Mouse (Mus musculus) spleen, postnatal 36 days (tissue): ENCODE measurements at regions not wholly inside any gene's neighbourhood (a gene's known extent, or its start where the extent isn't known, plus 50 kb on each side); places are given as distances from the start of the nearest gene placed in this dataset.
A peak's percentile ranks its signal among the peaks of the same experiment; 100 is the strongest.
"Not testable (repeated sequence)": the region's sequence is repeated elsewhere in the genome, so short reads cannot be mapped to it uniquely, and the experiment has no call there.

Experiments used
- DNase-seq, 2 experiments: peaks; one replicate each; pipeline ENCODE4 v3.0.0; 2022; ENCODE audit warnings: low spot score in 2 of 2, mixed read lengths in 1 of 2

DNA sequence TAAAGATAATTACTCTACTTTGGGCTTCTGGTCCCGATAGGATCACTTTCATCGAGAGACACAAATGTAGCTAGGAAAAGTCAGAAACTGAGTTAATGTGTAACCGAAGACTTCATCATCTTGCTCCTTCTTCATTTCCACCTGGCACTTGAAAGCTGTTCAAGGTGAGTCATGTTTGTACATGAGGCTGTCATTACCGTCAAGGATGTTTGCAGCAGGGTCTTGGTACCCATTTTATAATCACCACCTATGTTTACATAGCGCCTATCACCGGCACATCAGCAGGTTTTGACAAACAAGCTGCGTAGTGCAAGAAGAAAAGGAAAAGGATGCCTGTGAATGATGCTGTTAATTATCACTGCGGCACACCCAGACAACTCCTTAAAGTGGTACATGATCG, 377.0 kb upstream of the Zfp703 start:
- DNase-seq: no peak

DNA sequence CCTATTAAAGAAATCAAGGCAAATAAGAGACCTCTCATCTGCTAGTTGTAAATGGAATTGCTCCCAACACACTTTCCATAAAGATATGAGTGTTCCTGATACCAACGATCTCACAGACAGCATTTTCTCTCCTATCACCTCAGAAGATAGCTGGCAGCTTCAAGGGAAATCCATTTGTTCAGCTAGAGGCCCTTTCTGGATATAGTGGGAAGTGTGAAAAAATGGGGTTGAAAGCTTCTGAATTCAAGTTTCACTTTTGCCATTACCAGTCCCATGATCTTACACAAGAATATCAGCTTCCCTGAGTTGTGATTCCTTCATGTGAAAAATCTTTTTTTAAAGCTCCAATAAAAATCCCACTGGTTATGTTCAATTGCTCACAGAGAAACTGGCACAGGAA, 369.1 kb upstream of the Zfp703 start:
- DNase-seq: no peak

DNA sequence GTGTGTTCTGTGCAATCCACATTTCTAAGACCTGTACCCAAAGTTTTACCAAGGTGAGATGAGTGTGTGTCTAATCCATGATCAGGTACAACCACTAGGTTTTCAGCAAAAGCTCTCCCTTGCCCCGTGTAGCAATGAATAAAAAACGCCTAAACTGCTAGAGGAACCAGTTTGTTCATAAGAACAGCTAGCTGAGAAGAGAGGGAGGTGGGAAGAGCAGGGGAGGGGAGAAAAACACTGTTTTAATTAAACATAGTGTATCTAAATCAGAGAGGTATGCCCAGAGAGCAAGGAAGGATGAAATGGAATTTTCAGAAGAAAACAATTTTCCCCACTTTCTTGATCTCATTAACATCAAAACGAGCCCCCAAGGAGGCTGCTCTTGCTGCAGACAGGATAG, 368.5 kb upstream of the Zfp703 start:
- no peak for DNase-seq

DNA sequence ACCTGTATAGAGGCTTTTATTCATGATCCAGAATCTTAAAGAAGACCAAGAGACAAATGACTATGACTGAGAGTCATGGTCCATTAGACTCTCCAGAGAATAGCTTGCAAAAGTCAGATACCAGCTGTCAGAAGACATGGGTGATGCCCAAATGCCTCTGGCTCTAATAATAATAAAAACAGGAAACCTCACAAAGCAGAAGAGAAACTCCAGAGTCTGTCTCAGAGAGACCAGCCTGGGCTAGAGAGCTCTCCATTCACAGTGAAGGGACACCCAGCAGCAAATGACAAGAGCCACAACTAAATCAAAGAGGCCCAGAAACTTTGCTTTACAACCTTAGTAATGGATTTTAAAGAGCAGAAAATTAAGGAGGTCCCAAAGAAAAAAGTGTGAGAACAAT, 365.0 kb upstream of the Zfp703 start:
- DNase-seq: peak; percentile 38 to 44

DNA sequence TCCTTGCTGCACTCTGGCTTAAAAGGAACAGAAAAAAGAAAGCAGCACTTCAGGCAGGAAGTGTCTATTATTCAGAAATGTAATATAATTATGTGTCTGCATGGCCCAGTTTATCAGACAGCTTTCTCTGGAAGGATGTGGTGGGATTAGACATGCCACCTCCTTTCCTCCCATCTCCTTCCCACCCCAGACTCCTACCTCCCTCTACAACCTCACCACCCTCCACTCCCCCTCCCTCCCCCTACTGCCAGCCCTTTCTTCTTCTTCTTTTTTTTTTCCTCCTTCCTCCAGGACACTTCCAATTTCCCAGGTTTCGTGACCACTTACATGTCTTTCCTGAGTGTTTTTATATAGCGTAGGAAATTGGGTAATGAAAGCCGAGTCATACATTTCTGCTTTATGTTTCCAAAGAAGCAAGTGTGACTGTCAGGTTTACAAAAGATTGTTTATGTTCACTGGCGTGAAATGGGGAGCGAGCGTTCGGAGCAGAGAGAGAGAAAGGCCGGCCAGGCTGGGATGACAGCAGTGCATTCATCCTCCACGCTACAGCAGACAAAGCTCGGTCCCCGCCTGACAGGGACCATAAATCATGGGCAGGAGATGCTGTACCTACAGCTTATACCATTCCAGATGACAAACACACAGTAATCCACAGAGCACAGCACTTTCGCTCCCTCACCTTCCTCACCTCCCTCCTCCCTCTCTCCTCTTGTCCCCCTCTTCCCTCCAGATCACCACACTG, 354.6 kb upstream of the Zfp703 start:
- DNase-seq: peak in 1 of 2 experiments; percentile 5

DNA sequence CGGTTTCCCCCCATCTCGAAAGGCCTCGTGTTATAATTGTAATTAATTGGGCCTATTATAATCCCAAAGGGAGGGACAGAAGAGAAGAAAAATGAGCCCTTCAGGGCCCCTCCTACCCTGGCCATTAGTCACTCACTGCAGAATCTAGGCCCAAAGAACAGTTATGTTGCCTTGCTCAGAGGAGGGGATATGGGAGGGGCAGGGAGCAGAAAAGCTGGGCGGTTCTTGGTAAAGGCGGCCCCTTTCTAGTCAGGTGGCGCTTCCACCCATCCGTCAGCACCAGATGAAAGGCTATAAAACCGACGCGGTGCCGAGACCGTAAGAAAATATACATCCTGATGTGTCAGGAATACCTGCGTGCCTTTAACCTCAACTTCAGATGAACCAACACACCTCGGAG, 350.9 kb upstream of the Zfp703 start:
- DNase-seq: no peak

DNA sequence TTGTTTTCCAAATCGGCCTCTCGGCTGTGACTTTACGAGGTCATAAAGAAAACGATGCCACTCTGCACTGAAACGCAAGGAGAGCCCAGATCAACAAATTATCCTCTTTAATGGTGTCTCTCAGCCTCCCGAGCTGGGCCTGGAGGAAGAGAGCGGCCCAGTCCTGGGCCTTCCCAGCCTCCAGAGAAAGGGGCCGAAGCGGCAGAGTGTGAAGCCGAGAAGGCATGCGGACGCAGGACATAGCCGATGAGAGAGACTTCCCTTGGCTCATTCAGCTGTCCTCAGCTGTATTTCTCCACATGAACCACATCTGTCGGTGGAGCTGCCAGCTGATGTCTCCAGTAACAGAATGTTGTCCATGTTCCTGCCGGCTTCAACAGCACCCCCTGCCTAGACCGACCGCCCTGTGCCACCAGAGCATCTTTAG, 350.5 kb upstream of the Zfp703 start:
- DNase-seq: no peak

DNA sequence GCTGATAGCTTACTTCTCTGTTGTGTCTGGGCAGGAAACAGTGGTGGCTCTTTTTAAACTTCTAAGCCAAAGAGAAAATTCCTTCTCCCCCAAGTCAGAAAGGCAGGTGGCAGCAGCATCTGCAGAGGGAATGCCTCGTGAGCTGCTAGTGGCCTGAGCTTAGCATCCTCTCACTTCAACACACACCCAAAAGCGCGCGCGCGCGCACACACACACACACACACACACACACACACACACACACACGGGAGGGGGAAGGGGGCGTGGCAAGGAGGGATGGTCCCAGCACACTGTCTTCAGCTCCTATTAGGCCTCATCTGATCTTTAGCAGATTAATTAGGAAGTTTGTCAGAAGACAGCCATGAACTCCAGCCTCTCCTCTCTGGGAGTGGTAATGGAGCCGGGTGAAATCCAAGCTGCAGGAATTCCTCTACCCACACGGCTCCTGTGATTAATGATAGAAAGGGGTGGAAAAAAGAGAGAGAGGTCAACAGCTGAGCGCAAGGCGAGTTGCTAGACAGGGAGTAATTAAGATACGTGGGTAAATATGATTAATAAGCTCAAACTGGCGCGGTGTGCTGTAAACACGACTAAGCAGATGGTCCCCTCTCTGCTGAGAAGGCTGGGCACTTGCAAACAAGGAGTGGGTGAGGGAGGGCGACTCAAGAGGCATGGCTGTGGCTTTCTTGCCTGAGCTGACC, 349.8 kb upstream of the Zfp703 start:
- no peak for DNase-seq

DNA sequence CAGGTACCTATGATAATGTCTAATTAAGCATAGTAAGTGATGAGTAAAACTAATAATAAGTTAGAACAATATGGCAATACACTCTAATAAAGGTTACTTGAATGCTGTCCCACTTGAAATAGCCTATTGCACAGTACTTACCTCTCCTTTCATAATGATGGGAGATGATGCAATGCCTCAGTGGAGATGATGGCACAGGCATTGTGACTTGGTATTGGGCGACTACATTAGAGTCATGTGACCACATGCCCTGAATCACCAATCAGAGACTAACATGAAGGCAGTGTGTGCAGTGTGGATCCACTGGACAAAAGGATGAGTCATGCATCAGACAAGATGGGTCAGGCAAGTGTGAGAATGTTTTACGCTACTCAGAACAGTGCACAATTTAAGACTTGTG, 346.6 kb upstream of the Zfp703 start:
- no peak for DNase-seq

DNA sequence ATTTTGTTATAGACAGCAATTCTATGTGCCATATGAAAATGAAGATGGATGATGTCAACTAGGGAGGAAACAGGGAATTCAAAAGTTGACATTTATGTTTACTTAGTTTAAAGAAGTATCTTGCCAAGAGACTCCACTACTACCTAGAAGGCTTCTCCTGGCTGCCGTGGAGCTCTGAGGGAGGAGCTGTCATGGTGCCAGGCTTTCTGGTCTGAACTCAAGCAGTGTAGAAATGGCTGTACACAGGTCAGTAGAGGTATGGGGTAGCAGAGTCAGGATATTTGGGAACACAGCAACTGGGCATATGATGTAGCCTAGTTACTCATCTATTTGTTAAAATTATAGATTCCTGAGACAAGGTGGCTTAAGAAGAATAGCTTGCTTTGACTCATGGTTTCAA, 341.4 kb upstream of the Zfp703 start:
- DNase-seq: no peak

DNA sequence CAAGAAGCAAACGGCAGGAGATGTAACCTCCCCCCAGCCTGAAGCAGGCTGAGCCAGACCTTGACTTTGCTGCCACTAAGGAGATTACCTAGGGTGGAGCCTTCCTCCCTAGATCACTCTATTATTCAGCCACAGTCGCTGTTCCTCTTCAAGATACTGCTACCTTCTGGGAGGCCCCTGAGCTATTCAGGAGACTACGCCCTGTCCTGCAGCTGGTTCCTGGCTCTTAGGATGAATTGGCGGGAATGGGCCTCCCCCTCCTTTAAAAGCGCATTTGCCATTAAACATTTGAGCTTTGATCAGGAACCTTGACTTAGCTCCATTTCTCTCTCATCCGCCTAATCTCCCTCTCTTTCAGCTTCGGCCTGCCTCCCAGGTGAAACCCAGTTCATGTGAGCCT, 331.8 kb upstream of the Zfp703 start:
- not testable (repeated sequence) for DNase-seq

DNA sequence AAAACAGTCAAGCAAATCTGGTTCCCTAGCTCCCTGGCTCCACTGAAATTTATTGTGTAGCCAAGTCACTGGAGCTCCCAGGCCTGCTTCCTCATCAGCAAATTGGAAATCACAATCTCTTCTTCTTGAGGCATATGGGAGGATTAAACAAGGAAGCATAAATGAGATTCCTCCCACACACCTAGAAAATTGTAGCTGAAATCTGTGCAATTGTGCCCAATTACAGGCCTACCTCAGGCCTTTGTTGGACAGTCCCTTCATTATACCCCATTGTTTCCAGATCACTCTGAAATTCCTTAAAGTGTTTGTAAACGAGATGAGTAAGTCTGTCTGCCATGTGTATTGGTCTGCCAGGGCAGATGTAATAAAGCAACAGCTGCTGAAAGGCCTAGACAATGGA, 326.8 kb upstream of the Zfp703 start:
- no peak for DNase-seq

DNA sequence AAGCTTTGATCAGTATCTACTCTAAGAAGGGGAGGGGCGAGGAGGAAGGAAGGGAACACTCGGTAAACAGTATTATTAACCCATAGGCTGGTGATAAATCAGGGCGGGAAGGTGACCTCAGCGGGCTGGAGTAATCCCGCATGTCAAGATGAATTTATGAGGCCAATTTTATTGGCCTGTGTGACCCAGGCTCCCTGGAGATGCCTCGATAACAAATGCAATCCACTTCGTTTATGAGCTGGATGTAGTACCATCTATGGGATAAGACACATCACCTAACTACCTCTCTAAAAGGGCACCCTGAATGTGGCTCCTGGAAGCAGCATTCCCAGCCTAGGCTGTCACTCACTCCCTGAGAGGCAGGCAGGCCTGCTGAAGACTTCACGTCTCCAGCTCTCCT, 321.2 kb upstream of the Zfp703 start:
- DNase-seq: no peak

DNA sequence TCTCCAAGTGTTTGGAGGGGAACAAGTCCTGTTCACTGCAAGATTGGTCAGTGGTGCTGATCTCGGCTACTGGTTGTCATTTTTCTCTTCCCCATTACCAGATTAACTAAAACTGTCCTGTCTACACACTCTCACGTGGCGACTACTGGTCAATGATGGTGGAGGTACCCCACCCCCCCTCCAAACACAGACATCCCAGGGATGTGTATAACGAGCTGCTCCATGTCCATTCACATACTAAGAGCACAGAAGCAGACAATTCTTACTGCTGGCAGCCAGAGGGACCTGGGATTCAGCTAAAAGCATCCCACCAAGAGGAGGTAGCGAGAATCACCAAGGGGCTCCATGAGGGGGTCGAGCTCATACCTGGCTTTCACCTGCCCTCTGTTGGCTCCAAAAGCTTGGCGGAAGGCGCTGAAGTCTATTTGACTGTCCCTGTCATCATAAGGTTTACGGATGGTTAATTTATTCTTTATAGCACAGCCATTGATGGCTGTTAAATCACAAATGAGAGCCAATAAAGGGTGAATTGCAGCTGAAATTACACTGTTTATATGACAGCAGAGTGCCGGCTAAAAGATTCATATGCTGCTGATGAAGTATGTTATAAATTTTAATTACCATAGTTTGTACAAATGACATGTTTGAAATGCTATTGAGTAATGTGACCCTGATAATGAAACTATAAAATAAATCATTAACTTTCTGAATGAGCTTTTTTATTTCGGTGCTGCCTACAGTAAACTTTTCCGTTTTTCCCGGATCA, 320.6 kb upstream of the Zfp703 start:
- no peak for DNase-seq

DNA sequence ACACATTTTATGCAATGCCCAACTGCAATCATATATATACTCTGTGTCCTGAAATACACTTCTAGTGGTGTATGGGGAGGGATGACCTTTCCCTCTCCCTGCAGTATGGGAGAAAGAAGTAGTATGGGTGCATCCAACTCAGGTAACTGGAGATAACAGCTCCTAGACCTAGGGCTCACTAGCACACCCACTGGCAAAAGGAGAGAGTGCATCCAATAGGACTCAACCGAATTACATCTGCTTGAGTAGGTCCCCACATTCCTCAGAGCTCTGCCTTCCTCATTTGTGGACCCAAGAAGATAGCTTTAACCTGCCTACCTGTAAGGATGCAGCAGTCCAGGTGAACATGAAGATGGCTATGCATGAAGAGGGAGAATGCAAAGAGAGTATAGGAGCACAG, 317.7 kb upstream of the Zfp703 start:
- peak in 1 of 2 experiments; percentile 8 for DNase-seq

DNA sequence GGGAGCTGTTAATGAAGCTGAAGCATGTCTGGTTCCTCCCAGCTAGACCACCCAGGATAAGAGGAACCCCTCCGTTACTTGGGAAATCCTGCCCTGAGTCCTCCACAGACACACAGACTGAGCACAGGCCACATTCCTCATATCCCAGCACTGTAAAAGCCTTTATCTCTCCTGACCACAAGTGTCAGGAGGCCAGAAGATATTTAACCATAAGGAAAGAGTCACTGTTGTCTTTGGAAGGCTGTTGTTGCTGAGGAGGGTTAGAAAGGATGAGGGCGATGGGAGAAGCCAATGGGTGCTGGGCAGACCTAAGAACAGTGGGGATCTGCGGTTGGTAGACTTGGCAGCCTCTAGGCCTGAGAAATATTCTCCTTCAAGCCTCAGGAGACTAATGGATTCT, 307.6 kb upstream of the Zfp703 start:
- no peak for DNase-seq

DNA sequence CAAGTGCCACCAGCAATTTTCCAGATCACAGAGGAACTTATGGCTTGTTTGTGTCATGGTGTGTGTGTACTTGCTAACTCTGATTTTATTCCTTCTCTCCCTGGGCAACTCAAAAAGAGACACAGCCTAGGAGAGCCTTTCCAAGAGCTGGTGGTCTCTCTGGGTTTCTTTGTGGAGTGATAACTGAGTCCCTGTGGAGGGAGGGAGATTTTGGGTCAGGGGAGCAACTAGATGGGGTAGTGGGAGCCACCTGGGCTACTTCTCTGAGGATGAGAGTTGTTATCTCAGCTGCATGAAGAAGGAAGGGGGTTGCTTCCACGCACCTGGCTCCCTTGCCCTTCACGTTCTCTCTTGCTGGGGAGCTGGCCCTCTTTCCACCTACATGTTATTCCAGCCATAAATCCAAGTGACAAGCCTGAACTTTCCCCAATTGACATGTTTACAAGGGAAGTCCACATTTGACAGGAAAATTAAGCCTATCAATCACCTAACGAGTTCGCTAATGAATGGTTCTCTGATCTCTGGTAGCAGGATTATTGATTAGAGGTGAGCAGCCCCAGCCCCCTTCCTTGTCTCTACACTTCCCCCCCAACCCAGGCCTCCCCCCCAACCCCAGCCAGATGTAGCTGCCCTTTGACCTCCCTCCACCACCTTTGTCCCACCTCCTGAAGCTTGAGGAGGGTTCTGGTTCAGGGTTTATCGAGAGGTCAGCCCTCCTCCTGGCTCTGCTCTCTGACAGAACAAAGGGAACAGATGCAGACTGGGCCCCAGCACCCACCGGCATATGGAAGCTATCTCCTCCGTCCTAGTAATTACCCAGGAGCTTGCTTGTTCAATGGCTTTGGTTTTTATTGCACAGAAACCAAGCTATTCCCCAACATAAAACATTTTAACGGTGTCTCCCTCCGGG, 304.4 kb upstream of the Zfp703 start:
- DNase-seq: no peak

DNA sequence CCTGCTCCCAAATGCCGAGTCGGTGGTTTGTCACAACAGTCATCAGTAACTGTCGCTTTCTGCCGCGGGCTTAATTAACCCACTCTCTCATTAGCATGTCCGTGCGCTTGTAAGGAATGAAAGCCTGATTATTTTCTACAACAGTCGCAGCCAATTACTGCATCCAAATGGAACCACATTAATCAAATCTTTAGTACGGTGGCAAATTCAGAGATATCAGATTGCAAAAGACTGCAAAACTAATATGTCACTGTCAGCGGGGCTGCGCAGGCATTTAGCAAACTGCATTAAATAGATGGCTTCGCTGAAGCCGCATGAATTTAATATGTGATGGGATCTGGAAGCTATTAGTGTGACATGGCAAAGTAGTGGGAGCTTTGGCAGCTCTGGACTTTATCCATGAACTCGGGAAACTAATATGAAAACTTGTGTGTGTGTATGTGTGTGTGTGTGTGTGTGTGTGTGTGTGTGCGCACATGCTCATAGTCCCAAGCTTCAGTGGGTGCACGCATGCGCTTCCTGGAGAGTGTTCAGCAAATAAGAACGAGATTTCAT, 299.5 kb upstream of the Zfp703 start:
- DNase-seq: no peak

DNA sequence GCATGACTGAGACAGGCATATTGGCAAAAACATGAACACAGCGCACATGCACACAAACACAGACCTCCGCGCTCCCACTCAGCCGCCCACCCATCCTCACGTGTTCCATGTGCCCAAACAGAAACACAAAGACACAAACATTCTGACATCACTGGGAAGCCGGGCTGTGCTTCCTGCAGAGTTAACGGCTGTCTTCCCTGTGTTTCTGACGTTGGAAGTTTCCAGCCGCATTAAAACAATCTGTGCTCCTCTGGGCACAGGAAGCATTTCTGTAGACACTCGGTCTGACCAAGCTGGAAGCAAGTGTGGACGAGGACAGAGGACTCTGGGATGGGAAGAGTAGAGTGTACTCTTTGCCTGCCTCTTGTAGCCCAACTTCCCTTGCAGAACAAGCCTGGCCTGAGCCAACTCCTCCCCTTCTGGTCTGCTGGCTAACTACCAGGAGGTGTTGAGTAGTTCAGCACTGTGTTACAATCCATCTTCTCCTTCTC, 296.2 kb upstream of the Zfp703 start:
- no peak for DNase-seq

DNA sequence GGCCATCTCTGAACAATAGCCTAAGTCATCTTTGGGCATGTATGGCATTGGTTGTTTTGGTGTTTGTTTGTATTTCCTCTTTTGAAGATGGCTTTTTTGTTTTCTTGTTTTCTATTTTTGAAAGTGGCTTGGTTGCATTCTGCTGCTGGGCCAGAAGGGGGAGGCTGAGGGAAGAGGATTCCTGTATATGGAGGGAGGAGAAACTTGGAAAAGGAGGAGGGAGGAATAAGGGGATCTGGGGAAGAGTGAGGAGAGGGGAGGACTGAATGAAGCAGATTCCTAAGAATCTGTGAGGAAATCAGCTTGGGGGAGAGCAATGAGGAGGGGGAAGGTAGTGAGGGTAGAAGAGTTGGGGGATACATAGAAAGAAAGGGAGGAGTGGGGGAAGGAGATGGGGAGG, 290.0 kb upstream of the Zfp703 start:
- DNase-seq: no peak

DNA sequence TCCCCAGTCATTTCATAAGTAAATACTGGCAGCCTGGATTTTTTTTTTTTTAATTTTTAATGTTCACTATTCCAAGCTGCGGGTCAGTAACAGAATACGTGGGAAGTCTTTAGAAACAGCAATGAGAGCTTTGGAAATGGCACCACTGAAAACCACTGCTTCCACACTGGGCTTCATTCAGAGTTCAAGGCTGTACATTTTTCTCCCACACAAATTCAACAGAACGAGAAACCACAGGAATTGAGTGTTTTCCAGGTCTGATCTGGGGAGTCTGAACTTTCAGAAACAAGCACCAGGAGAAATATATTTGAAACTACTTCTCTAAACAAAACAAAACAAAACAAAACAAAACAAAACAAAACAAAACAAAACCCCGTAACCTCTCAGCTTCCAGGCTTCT, 289.1 kb upstream of the Zfp703 start:
- no peak for DNase-seq
